Comparison of ENCODE assay signal across 10 mouse cellular contexts in the genomic region with DNA sequence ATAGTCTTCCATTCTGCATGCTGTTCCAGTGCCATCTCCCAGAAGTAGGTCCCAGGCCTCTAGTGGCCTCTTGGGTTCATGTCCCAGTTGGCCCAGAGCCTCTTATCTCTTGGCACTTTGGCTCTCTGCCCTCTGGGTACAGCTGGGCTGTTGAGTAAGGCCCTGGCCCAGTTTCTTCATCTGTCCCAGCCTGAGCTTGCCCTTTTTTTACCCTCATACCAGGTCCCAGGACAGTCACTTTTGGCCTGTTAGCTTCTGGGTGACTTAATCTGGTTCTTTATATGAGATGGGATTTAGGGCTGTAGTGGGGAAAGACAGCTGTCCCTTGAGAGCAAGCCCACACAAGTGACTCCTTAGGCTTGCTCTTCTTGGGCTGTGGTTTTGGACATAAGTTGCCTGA. TPM values are rescaled to one million over a fixed set of nuclear protein-coding genes. Genes with fewer than 3 reads are reported as not detected.
DNase-seq lines count a peak whose midpoint lies in the region; ATAC-seq and TF ChIP-seq lines count a peak whose summit lies in the region.
"Had no signal": no experiment of that assay in that cellular context is flagged by ENCODE, and none has a peak within 500 bp of the region (broad histone marks: within the 10 kb centered on the region; RNA-seq: fewer than 3 reads in every experiment).

No protein-coding gene starts in this region.

- no peak overlapping the region for H3K4me3 ChIP-seq in liver, adult 2 months (ENCODE audit: insufficient read depth, low read depth, low read length)
- H3K4me3 ChIP-seq in liver, embryonic 12.5 days = no peak overlapping the region
- no peak overlapping the region for H3K4me3 ChIP-seq in hindbrain, embryonic 10.5 days

- no peak overlapping the region for H3K4me2 ChIP-seq in liver, embryonic 12.5 days

- TF ChIP-seq CTCF in liver, adult 2 months (IDR thresholded peaks at IDR 0.05; ENCODE audit: low read depth, low read length) = no peak

- H3K79me2 ChIP-seq in liver, adult 2 months (ENCODE audit: control insufficient read depth, insufficient read depth, low read length) = peaks cover 2% of the 10 kb centered on the region; the same call in 1 of the 2 replicates

- no peak for TF ChIP-seq POLR2A in liver, adult 2 months (IDR thresholded peaks at IDR 0.05; ENCODE audit: extremely low read depth, insufficient read depth, low read length)

- H3K27ac ChIP-seq in liver, adult 2 months (replicated peaks; ENCODE audit: insufficient read depth, low read depth, low read length) = no peak overlapping the region; the same call in 1 of the 2 replicates
- H3K27ac ChIP-seq in liver, embryonic 12.5 days = no peak overlapping the region
- H3K27ac ChIP-seq in hindbrain, embryonic 10.5 days = no peak overlapping the region

- ATAC-seq in liver, embryonic 12.5 days = no peak
- ATAC-seq: inflammation-experienced regulatory T-cells, adult 6 months had no signal

- H3K4me1 ChIP-seq in liver, adult 2 months (ENCODE audit: control insufficient read depth, insufficient read depth, low read length) = peaks cover 7% of the 10 kb centered on the region
- H3K4me1 ChIP-seq in liver, embryonic 12.5 days = peaks cover 5% of the 10 kb centered on the region
- H3K4me1 ChIP-seq in hindbrain, embryonic 10.5 days (replicated peaks) = no peaks in the 10 kb centered on the region

- H3K9me3 ChIP-seq in liver, embryonic 12.5 days (replicated peaks) = no peaks in the 10 kb centered on the region
- no peaks in the 10 kb centered on the region for H3K9me3 ChIP-seq in hindbrain, embryonic 10.5 days

- H3K9ac ChIP-seq in liver, adult 2 months (ENCODE audit: low read depth, low read length) = no peak overlapping the region
- no peak overlapping the region for H3K9ac ChIP-seq in liver, embryonic 12.5 days

- DNase-seq in liver, adult 2 months (ENCODE audit: extremely low read depth, low read depth, low spot score) = peak; percentile 96
- DNase-seq in adrenal gland, postnatal 14 days = peak; percentile 90
- peak; percentile 99 for DNase-seq in gonadal fat pad, adult 2 months (ENCODE audit: low read depth)
- DNase-seq in skeletal muscle tissue, adult 2 months (ENCODE audit: low read depth, low spot score) = peak; percentile 88
- DNase-seq in urinary bladder, postnatal 10 days (ENCODE audit: low spot score) = no peak
- DNase-seq in hindbrain, embryonic 10.5 days (ENCODE audit: low spot score) = no peak
- DNase-seq: right cerebral cortex, postnatal 4 days; thymus, adult 2 months had no signal

- H3K27me3 ChIP-seq in liver, adult 2 months (ENCODE audit: control insufficient read depth, insufficient read depth, low read length) = no peaks in the 10 kb centered on the region
- H3K27me3 ChIP-seq in liver, embryonic 12.5 days (replicated peaks) = no peaks in the 10 kb centered on the region
- H3K27me3 ChIP-seq in hindbrain, embryonic 10.5 days (ENCODE audit: insufficient read depth, poor library complexity, severe bottlenecking) = no peaks in the 10 kb centered on the region

- peaks cover 11% of the 10 kb centered on the region; the same call in 1 of the 2 replicates for H3K36me3 ChIP-seq in liver, adult 2 months (ENCODE audit: control insufficient read depth, insufficient read depth, low read length)
- peaks cover 85% of the 10 kb centered on the region for H3K36me3 ChIP-seq in liver, embryonic 12.5 days
- H3K36me3 ChIP-seq in hindbrain, embryonic 10.5 days = peaks cover 85% of the 10 kb centered on the region

RNA-seq across cellular contexts. Expression of a gene that starts 13.3 kb away (rescaled TPM):
- total RNA-seq in liver, adult 2 months (2014; rRNA removed) = 18.3 and 25.1 TPM in 2 replicates
- polyA plus RNA-seq in liver, adult 2 months (2012; rRNA removed) = 48.9 and 54.3 TPM in 2 replicates
- polyA plus RNA-seq in liver, embryonic 12.5 days (2016; fragmentation: Nextera tagmentation; extraction: Ambion mirVana) = 168 and 173 TPM in 2 replicates
- 145 and 155 TPM in 2 replicates for total RNA-seq in adrenal gland, postnatal 14 days (2021)
- 176 and 210 TPM in 2 replicates for polyA plus RNA-seq in gonadal fat pad, adult 2 months (2012; rRNA removed)
- polyA plus RNA-seq in hindbrain, embryonic 10.5 days (2016; fragmentation: Nextera tagmentation; extraction: Ambion mirVana) = 149 and 151 TPM in 2 replicates

RNA-seq across cellular contexts. Expression of a gene that starts 13.5 kb away (rescaled TPM):
- 9.2 and 24.3 TPM in 2 replicates for total RNA-seq in liver, adult 2 months (2014; rRNA removed)
- polyA plus RNA-seq in liver, adult 2 months (2012; rRNA removed) = 65.2 and 92.6 TPM in 2 replicates
- polyA plus RNA-seq in liver, embryonic 12.5 days (2016; fragmentation: Nextera tagmentation; extraction: Ambion mirVana) = 26.0 and 28.6 TPM in 2 replicates
- total RNA-seq in adrenal gland, postnatal 14 days (2021) = 291 and 301 TPM in 2 replicates
- 112 and 133 TPM in 2 replicates for polyA plus RNA-seq in gonadal fat pad, adult 2 months (2012; rRNA removed)
- 22.4 and 26.7 TPM in 2 replicates for polyA plus RNA-seq in hindbrain, embryonic 10.5 days (2016; fragmentation: Nextera tagmentation; extraction: Ambion mirVana)

RNA-seq across cellular contexts. Expression of a gene that starts 37.1 kb away (rescaled TPM):
- total RNA-seq in liver, adult 2 months (2014; rRNA removed) = 8.9 and 11.2 TPM in 2 replicates
- 44.8 and 47.3 TPM in 2 replicates for polyA plus RNA-seq in liver, adult 2 months (2012; rRNA removed)
- polyA plus RNA-seq in liver, embryonic 12.5 days (2016; fragmentation: Nextera tagmentation; extraction: Ambion mirVana) = 23.5 and 24.3 TPM in 2 replicates
- total RNA-seq in adrenal gland, postnatal 14 days (2021) = 18.7 and 19.5 TPM in 2 replicates
- polyA plus RNA-seq in gonadal fat pad, adult 2 months (2012; rRNA removed) = 42.7 and 51.6 TPM in 2 replicates
- polyA plus RNA-seq in hindbrain, embryonic 10.5 days (2016; fragmentation: Nextera tagmentation; extraction: Ambion mirVana) = 52.9 and 55.6 TPM in 2 replicates

RNA-seq across cellular contexts. Expression of a gene that starts 44.9 kb away (rescaled TPM):
- 0.54 and 0.55 TPM in 2 replicates for total RNA-seq in liver, adult 2 months (2014; rRNA removed)
- polyA plus RNA-seq in liver, adult 2 months (2012; rRNA removed) = 1.1 TPM in 2 replicates
- polyA plus RNA-seq in liver, embryonic 12.5 days (2016; fragmentation: Nextera tagmentation; extraction: Ambion mirVana) = 0.44 and 0.59 TPM in 2 replicates
- 6.4 and 6.8 TPM in 2 replicates for total RNA-seq in adrenal gland, postnatal 14 days (2021)
- 8.2 and 9.0 TPM in 2 replicates for polyA plus RNA-seq in gonadal fat pad, adult 2 months (2012; rRNA removed)
- 3.1 and 3.3 TPM in 2 replicates for polyA plus RNA-seq in hindbrain, embryonic 10.5 days (2016; fragmentation: Nextera tagmentation; extraction: Ambion mirVana)
- polyA plus RNA-seq: inflammation-experienced regulatory T-cells, adult 6 months had no signal

Comparison
In these comparisons a context has a peak if more than half of its experiments do, and no peak if none do; other contexts are left out.
1. DNase-seq: peak in liver, adult 2 months (single experiment), adrenal gland, postnatal 14 days (single experiment), gonadal fat pad, adult 2 months (single experiment) and skeletal muscle tissue, adult 2 months (single experiment); none in urinary bladder, postnatal 10 days (single experiment) and hindbrain, embryonic 10.5 days (single experiment).